Mouse (Mus musculus) MEL (cell line): ENCODE results near the gene Atrn. TPM values are rescaled to one million over a fixed set of nuclear protein-coding genes. Genes with fewer than 3 reads are reported as not detected.

Source experiments
- DNase-seq: peaks from one replicate; pipeline ENCODE4 v3.0.0; 2011; ENCODE audit warnings: low read depth, low spot score
- H3K27ac ChIP-seq: 2 replicates; pipeline ENCODE4 v1.5.1; 2012; ENCODE audit warnings: low read depth, mild to moderate bottlenecking, control low read depth, low read length, moderate library complexity; ENCODE audit not compliant: control insufficient read depth
- H3K27me3 ChIP-seq, 2 experiments: fragments of 150-350 bp in 1 of 2; sonication (generic) in 1 of 2; 2 replicates each; pipeline ENCODE4 v1.6.1; 2012; ENCODE audit warnings: low read length in 2 of 2, mild to moderate bottlenecking in 2 of 2, improper control_type of control experiment in 1 of 2, moderate library complexity in 1 of 2; ENCODE audit not compliant: insufficient read depth in 2 of 2, control insufficient read depth in 1 of 2
- H3K36me3 ChIP-seq, 2 experiments: 2 replicates each; pipeline ENCODE4 v1.6.1; 2012 to 2014; ENCODE audit warnings: low read length in 2 of 2, improper control_type of control experiment in 1 of 2, inconsistent platforms in 1 of 2, mild to moderate bottlenecking in 1 of 2; ENCODE audit not compliant: insufficient read depth in 2 of 2, control insufficient read depth in 1 of 2
- H3K4me1 ChIP-seq, 2 experiments: fragments of 150-350 bp in 1 of 2; sonication (generic) in 1 of 2; 2 replicates each; pipeline ENCODE4 v1.6.1; 2012; ENCODE audit warnings: low read length in 2 of 2, improper control_type of control experiment in 1 of 2, mild to moderate bottlenecking in 1 of 2; ENCODE audit not compliant: insufficient read depth in 2 of 2, control insufficient read depth in 1 of 2
- H3K4me3 ChIP-seq, 2 experiments: fragments of 150-350 bp in 1 of 2; sonication (generic) in 1 of 2; 2 replicates each; pipeline ENCODE4 v1.5.1; 2012; ENCODE audit warnings: low read depth in 2 of 2, low read length in 2 of 2, mild to moderate bottlenecking in 2 of 2, moderate library complexity in 2 of 2, control low read depth in 1 of 2, improper control_type of control experiment in 1 of 2; ENCODE audit not compliant: control insufficient read depth in 1 of 2, insufficient read depth in 1 of 2
- H3K79me2 ChIP-seq: 2 replicates; pipeline ENCODE4 v1.6.1; 2012; ENCODE audit warnings: mild to moderate bottlenecking, low read length, moderate library complexity; ENCODE audit not compliant: control insufficient read depth, poor library complexity, insufficient read depth
- H3K9ac ChIP-seq: 2 replicates; pipeline ENCODE4 v1.6.1; 2012; ENCODE audit warnings: low read depth, mild to moderate bottlenecking, control low read depth, low read length, moderate library complexity; ENCODE audit not compliant: control insufficient read depth, poor library complexity, severe bottlenecking
- H3K9me3 ChIP-seq: fragments of 150-350 bp; sonication (generic); replicated peaks from 2 replicates; pipeline ENCODE4 v1.6.1; 2012; ENCODE audit warnings: mild to moderate bottlenecking, low read length, improper control_type of control experiment, moderate library complexity; ENCODE audit not compliant: insufficient read depth
- CTCF ChIP-seq, 3 experiments: IDR thresholded peaks in 2 of 3; conservative IDR thresholded peaks in 1 of 3; 2 replicates each; pipeline ENCODE4 v1.5.1; 2011 to 2012; ENCODE audit warnings: low read length in 3 of 3, low read depth in 2 of 3, mild to moderate bottlenecking in 2 of 3, improper control_type of control experiment in 1 of 3, inconsistent platforms in 1 of 3, mixed read lengths in 1 of 3, moderate library complexity in 1 of 3; ENCODE audit not compliant: control insufficient read depth in 1 of 3, insufficient read depth in 1 of 3, poor library complexity in 1 of 3, severe bottlenecking in 1 of 3
- GATA1 ChIP-seq: IDR thresholded peaks from 2 replicates; pipeline ENCODE4 v1.6.1; 2011; ENCODE audit warnings: low read depth, low read length, improper control_type of control experiment
- MEF2A ChIP-seq: IDR thresholded peaks from 2 replicates; pipeline ENCODE4 v1.6.1; 2014; ENCODE audit warnings: low read depth, mild to moderate bottlenecking, inconsistent platforms, low read length, improper control_type of control experiment; ENCODE audit not compliant: poor library complexity, insufficient replicate concordance, severe bottlenecking; ENCODE audit errors: extremely low read depth
- MYB ChIP-seq: IDR thresholded peaks from 2 replicates; pipeline ENCODE4 v1.6.1; 2011; ENCODE audit warnings: mild to moderate bottlenecking, low read depth, low read length, improper control_type of control experiment
- POLR2A ChIP-seq, 2 experiments: IDR thresholded peaks; 2 replicates each; pipeline ENCODE4 v1.6.1; 2011 to 2012; ENCODE audit warnings: low read length in 2 of 2, mild to moderate bottlenecking in 2 of 2, control low read depth in 1 of 2, improper control_type of control experiment in 1 of 2, low read depth in 1 of 2, moderate library complexity in 1 of 2; ENCODE audit not compliant: control insufficient read depth in 1 of 2, insufficient read depth in 1 of 2, poor library complexity in 1 of 2
- POLR2AphosphoS2 ChIP-seq: IDR thresholded peaks from 2 replicates; pipeline ENCODE4 v1.6.1; 2011; ENCODE audit warnings: low read length, improper control_type of control experiment
- RAD21 ChIP-seq: IDR thresholded peaks from 2 replicates; pipeline ENCODE4 v1.6.1; 2011; ENCODE audit warnings: mild to moderate bottlenecking, low read depth, low read length, improper control_type of control experiment
- RCOR1 ChIP-seq: IDR thresholded peaks from 2 replicates; pipeline ENCODE4 v1.6.1; 2012; ENCODE audit warnings: low read depth, mild to moderate bottlenecking, inconsistent platforms, low read length, improper control_type of control experiment
- SMC3 ChIP-seq: IDR thresholded peaks from 2 replicates; pipeline ENCODE4 v1.6.1; 2011; ENCODE audit warnings: low read depth, low read length, improper control_type of control experiment
- TAL1 ChIP-seq: IDR thresholded peaks from 2 replicates; pipeline ENCODE4 v1.6.1; 2012; ENCODE audit warnings: mild to moderate bottlenecking, inconsistent platforms, low read length, moderate library complexity, mixed read lengths
- USF1 ChIP-seq: IDR thresholded peaks from 2 replicates; pipeline ENCODE4 v1.6.1; 2014; ENCODE audit warnings: low read depth, mild to moderate bottlenecking, inconsistent platforms, low read length, improper control_type of control experiment, moderate library complexity
- ZC3H11A ChIP-seq: IDR thresholded peaks from 2 replicates; pipeline ENCODE4 v1.6.1; 2012; ENCODE audit warnings: low read depth, mild to moderate bottlenecking, inconsistent platforms, low read length, improper control_type of control experiment
- ZKSCAN1 ChIP-seq: IDR thresholded peaks from 2 replicates; pipeline ENCODE4 v1.6.1; 2012; ENCODE audit warnings: low read depth, mild to moderate bottlenecking, inconsistent platforms, low read length, improper control_type of control experiment, moderate library complexity
- ZMIZ1 ChIP-seq: IDR thresholded peaks from 2 replicates; pipeline ENCODE4 v1.6.1; 2012; ENCODE audit warnings: low read depth, mild to moderate bottlenecking, inconsistent platforms, low read length, improper control_type of control experiment, moderate library complexity
- ZNF384 ChIP-seq: IDR thresholded peaks from 2 replicates; pipeline ENCODE4 v1.6.1; 2012; ENCODE audit warnings: low read depth, mild to moderate bottlenecking, inconsistent platforms, low read length, improper control_type of control experiment
- polyA plus RNA-seq, 2 experiments: library from polyadenylated mRNA; stranded (reverse) in 1 of 2; unstranded in 1 of 2; fragments of >175 nt in 1 of 2; fragments of >200 nt in 1 of 2; gene quantifications; 2 replicates each; pipeline versions ENCODE4 v1.2.1 to v1.2.4; 2012; ENCODE audit warnings: low replicate concordance in 2 of 2, low read depth in 1 of 2; ENCODE audit not compliant: insufficient read length in 2 of 2, insufficient read depth in 1 of 2, missing spikeins in 1 of 2
- total RNA-seq: library from RNA; depleted of rRNA; stranded (reverse); fragments of 300-350 nt; gene quantifications from 2 replicates; pipeline ENCODE4 v1.2.3, GENCODE M21; 2012

The Atrn gene
- total and polyA plus RNA-seq, 3 experiments = 6.3 to 28.2 (median 9.2) TPM

DNA sequence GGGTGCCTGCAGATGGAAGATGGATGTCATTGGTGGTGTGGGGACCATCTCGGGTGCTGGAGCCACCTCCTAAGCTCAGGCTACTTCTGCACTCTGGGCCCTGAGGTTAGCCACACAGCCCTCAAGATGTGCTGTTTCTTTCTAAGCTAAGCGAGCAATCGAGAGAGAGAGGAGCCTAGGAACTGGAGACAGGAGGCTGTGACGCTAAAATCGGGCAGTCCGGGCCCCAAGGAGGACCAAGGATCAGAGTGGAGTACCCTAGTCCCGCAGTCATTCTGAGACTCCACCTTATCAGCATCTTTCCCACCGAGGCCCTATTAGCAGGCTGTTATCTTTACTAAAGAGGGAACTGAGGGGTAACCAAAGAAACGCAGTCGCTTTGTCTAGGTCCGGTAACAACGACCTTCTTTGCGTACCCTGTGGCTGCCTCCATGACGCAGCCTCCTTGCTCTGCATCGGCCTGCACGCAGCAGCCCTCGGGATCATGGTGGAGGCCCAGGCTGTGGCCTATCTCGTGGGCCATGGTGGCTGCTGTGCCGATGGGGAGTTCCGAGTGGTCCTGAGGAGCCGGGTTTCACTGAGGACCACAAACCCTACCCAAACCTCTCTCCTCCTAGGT lies 148.5 kb downstream of the Atrn start:
- H3K9ac ChIP-seq = no peak overlapping the region
- peak; percentile 52 for DNase-seq
- H3K79me2 ChIP-seq = no peaks in the 10 kb centered on the region
- no peaks in the 10 kb centered on the region for H3K27me3 ChIP-seq
- H3K36me3 ChIP-seq = no peaks in the 10 kb centered on the region
- no peak overlapping the region for H3K4me3 ChIP-seq
- H3K27ac ChIP-seq = no peak overlapping the region
- peak; percentile 31; the same call in 1 of the 2 replicates for TF ChIP-seq RCOR1
- peak; percentile 57; the same call in 1 of the 2 replicates for TF ChIP-seq GATA1
- no peak for TF ChIP-seq MEF2A
- no peaks in the 10 kb centered on the region for H3K9me3 ChIP-seq
- peaks cover 0 to 4% of the 10 kb centered on the region in 2 experiments; a peak in 1 of 4 replicates for H3K4me1 ChIP-seq

DNA sequence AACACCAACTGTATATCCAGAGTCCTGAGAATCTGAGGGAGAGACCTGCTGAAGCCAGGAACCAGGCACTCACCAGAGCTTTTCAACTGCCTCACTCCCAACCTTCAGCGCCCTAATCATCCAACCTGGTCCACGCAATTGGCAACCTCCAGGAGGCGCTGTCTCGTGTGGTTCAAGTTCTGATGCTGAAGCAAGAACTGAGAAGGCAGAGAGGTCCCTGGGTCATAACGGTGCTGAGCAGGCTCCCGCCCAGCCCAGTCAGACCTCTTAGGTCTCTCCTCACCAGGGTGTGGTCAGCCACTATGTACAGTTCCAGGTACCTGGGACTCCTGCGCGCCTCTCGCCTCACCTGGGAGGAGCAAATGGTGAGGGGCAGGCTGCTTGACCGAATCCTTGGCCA lies 149.3 kb downstream of the Atrn start:
- Histone ChIP-seq H3K27ac (no peak overlapping the region), H3K4me3 (no peak overlapping the region), H3K27me3 (no peaks in the 10 kb centered on the region), H3K9ac (no peak overlapping the region), H3K36me3 (no peaks in the 10 kb centered on the region), H3K4me1 (peaks cover 0 to 4% of the 10 kb centered on the region in 2 experiments; a peak in 1 of 4 replicates), H3K79me2 (no peaks in the 10 kb centered on the region), H3K9me3 (no peaks in the 10 kb centered on the region)
- no peak for TF ChIP-seq POLR2AphosphoS2
- TF ChIP-seq POLR2A (IDR thresholded peaks at IDR 0.05; ENCODE audit: control insufficient read depth in 1 of 2, insufficient read depth in 1 of 2, low read depth in 1 of 2, low read length in 2 of 2, poor library complexity in 1 of 2) = no peak
- peak; percentile 24; the same call in 1 of the 2 replicates for TF ChIP-seq ZC3H11A
- no peak for TF ChIP-seq USF1
- no peak for TF ChIP-seq ZNF384
- no peak for TF ChIP-seq ZKSCAN1
- no peak for TF ChIP-seq TAL1
- peak; percentile 67 to 76 (median 73) for TF ChIP-seq CTCF (IDR thresholded peaks at IDR 0.05 in 2 of 3, conservative IDR thresholded peaks at IDR 0.05 in 1 of 3; ENCODE audit: control insufficient read depth in 1 of 3, insufficient read depth in 1 of 3, low read depth in 2 of 3, low read length in 3 of 3, poor library complexity in 1 of 3, severe bottlenecking in 1 of 3)
- peak; percentile 68 for TF ChIP-seq SMC3
- TF ChIP-seq ZMIZ1 = no peak
- TF ChIP-seq MEF2A = no peak
- TF ChIP-seq RAD21 = peak; percentile 52
- DNase-seq = peak; percentile 64

DNA sequence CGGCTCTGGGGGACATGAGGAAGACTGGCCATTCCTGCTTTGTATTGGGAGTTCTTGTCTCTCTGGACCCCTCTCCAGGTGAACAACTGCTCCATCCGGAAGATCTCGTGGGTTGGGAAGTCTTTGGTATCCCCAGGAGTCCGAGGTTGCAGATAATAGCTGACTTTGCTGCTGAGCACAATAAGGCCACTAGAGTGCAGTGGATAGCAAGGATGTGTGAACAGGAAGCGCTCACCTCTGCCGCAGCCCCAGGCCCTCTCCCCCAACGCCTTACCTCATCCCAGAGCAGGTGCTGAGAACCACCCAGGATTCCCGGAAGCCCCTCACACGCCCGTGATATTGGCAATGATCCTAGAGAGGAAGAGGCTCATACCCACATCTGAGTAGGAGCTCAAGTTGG lies 149.9 kb downstream of the Atrn start:
- TF ChIP-seq RAD21 (peak; percentile 21), CTCF (IDR thresholded peaks at IDR 0.05 in 2 of 3, conservative IDR thresholded peaks at IDR 0.05 in 1 of 3; ENCODE audit: control insufficient read depth in 1 of 3, insufficient read depth in 1 of 3, low read depth in 2 of 3, low read length in 3 of 3, poor library complexity in 1 of 3, severe bottlenecking in 1 of 3) (peak in 1 of 3 experiments; percentile 24; a peak in 2 of 6 replicates), MYB (no peak), SMC3 (peak; percentile 27)
- no peak overlapping the region for H3K27ac ChIP-seq
- H3K4me1 ChIP-seq = peaks cover 0 to 4% of the 10 kb centered on the region in 2 experiments; a peak in 1 of 4 replicates
- H3K79me2 ChIP-seq = no peaks in the 10 kb centered on the region
- DNase-seq = peak; percentile 25
- H3K27me3 ChIP-seq = no peaks in the 10 kb centered on the region
- H3K9me3 ChIP-seq = no peaks in the 10 kb centered on the region
- no peaks in the 10 kb centered on the region for H3K36me3 ChIP-seq
- no peak overlapping the region for H3K4me3 ChIP-seq
- H3K9ac ChIP-seq = no peak overlapping the region
